Mouse (Mus musculus) forebrain, embryonic 12.5 days (tissue): Measurements from ENCODE around the gene Lhx4. TPM values are rescaled to one million over a fixed set of nuclear protein-coding genes. Genes with fewer than 3 reads are reported as not detected.
A peak's percentile ranks its signal among the peaks of the same experiment; 100 is the strongest.

Experiments used
- ATAC-seq: fragments of 200-750 bp; cut with Nextera tagmentation; 2 replicates; pipeline ENCODE4 v1.8.0; 2017; ENCODE audit warnings: moderate TSS enrichment; ENCODE audit not compliant: low FRiP score
- H3K27ac ChIP-seq: fragments of 300-500 bp; sonication (generic); 2 replicates; pipeline ENCODE4 v1.5.1; 2016; ENCODE audit warnings: mild to moderate bottlenecking
- H3K27me3 ChIP-seq: fragments of 300-500 bp; sonication (generic); 2 replicates; pipeline ENCODE4 v1.6.1; 2016; ENCODE audit warnings: mild to moderate bottlenecking
- H3K36me3 ChIP-seq: fragments of 300-500 bp; sonication (generic); replicated peaks from 2 replicates; pipeline ENCODE4 v1.6.1; 2016; ENCODE audit warnings: mild to moderate bottlenecking
- H3K4me1 ChIP-seq: fragments of 300-500 bp; sonication (generic); 2 replicates; pipeline ENCODE4 v1.6.1; 2016
- H3K4me2 ChIP-seq: fragments of 300-500 bp; sonication (generic); 2 replicates; pipeline ENCODE4 v1.6.1; 2016; ENCODE audit warnings: mild to moderate bottlenecking, moderate library complexity
- H3K4me3 ChIP-seq: fragments of 300-500 bp; sonication (generic); replicated peaks from 2 replicates; pipeline ENCODE4 v1.5.1; 2016; ENCODE audit warnings: mild to moderate bottlenecking
- H3K9ac ChIP-seq: fragments of 300-500 bp; sonication (generic); 2 replicates; pipeline ENCODE4 v1.6.1; 2016; ENCODE audit warnings: mild to moderate bottlenecking
- H3K9me3 ChIP-seq: fragments of 300-500 bp; sonication (generic); 2 replicates; pipeline ENCODE4 v1.6.1; 2016
- WGBS: fragments of 180-500 bp; shearing (Covaris S2); methylation state at CpG from one replicate; pipeline ENCODE4 v1.1.7; 2016; 5-methylcytosine and 5-hydroxymethylcytosine counted together
- polyA plus RNA-seq: library from polyadenylated mRNA; unstranded; fragments of >200 nt; fragmentation: Nextera tagmentation; extraction: Ambion mirVana; gene quantifications from 2 replicates; pipeline ENCODE4 v1.2.1, GENCODE M21; 2016

Gene Lhx4
- polyA plus RNA-seq, 1 experiment from 2014 or later, result 0.14 TPM

GRCm38 (mm10) chr1:155777641-155778625 is 26.4 kb upstream of the Lhx4 start:
- no peak overlapping the region for H3K9ac ChIP-seq
- no peak overlapping the region for H3K4me3 ChIP-seq
- peaks cover 4% of the 10 kb centered on the region; the same call in 1 of the 2 replicates for H3K9me3 ChIP-seq
- H3K27ac ChIP-seq, result no peak overlapping the region
- 50% methylated on average over 14 of the region's 14 CpGs for WGBS
- peaks cover 24% of the 10 kb centered on the region for H3K36me3 ChIP-seq
- H3K4me2 ChIP-seq, result no peak overlapping the region
- no peaks in the 10 kb centered on the region for H3K27me3 ChIP-seq
- H3K4me1 ChIP-seq, result peaks cover 3% of the 10 kb centered on the region; the same call in 1 of the 2 replicates
- ATAC-seq, result no peak

GRCm38 (mm10) chr1:155759167-155759566 is 7.7 kb upstream of the Lhx4 start:
- Histone ChIP-seq H3K36me3 (no peaks in the 10 kb centered on the region), H3K4me2 (no peak overlapping the region), H3K27me3 (peaks cover 12% of the 10 kb centered on the region; the same call in 1 of the 2 replicates), H3K9me3 (no peaks in the 10 kb centered on the region), H3K4me1 (no peaks in the 10 kb centered on the region; the same call in 1 of the 2 replicates), H3K27ac (no peak overlapping the region), H3K4me3 (no peak overlapping the region), H3K9ac (no peak overlapping the region)
- WGBS, result 70% methylated on average over 12 of the region's 12 CpGs
- ATAC-seq, result no peak

- no peak overlapping the region for H3K4me2 ChIP-seq
- H3K4me3 ChIP-seq, result no peak overlapping the region
- 89% methylated on average over 4 of the region's 4 CpGs for WGBS
- H3K4me1 ChIP-seq, result no peaks in the 10 kb centered on the region; the same call in 1 of the 2 replicates
- H3K9ac ChIP-seq, result no peak overlapping the region
- H3K9me3 ChIP-seq, result no peaks in the 10 kb centered on the region
- no peak for ATAC-seq
- H3K36me3 ChIP-seq, result no peaks in the 10 kb centered on the region
- no peak overlapping the region for H3K27ac ChIP-seq
- H3K27me3 ChIP-seq, result peaks cover 16% of the 10 kb centered on the region
Measured at GRCm38 (mm10) chr1:155758711-155759110, 7.2 kb upstream of the Lhx4 start.

- Histone ChIP-seq H3K27ac (no peak overlapping the region), H3K9ac (no peak overlapping the region), H3K4me1 (no peaks in the 10 kb centered on the region; the same call in 1 of the 2 replicates), H3K4me2 (no peak overlapping the region), H3K9me3 (no peaks in the 10 kb centered on the region), H3K27me3 (peaks cover 24% of the 10 kb centered on the region), H3K4me3 (no peak overlapping the region), H3K36me3 (no peaks in the 10 kb centered on the region)
- ATAC-seq, result no peak
- 86% methylated on average over 7 of the region's 7 CpGs for WGBS
Measured at GRCm38 (mm10) chr1:155757621-155758020, 6.1 kb upstream of the Lhx4 start.

- 74% methylated on average over 9 of the region's 9 CpGs for WGBS
- Histone ChIP-seq H3K9ac (no peak overlapping the region), H3K36me3 (no peaks in the 10 kb centered on the region), H3K9me3 (no peaks in the 10 kb centered on the region), H3K4me2 (no peak overlapping the region), H3K27ac (no peak overlapping the region), H3K27me3 (peaks cover 60% of the 10 kb centered on the region), H3K4me1 (peaks cover 6% of the 10 kb centered on the region), H3K4me3 (no peak overlapping the region)
- ATAC-seq, result no peak
Measured at GRCm38 (mm10) chr1:155753411-155753810, 1.9 kb upstream of the Lhx4 start.

- Histone ChIP-seq H3K9ac (no peak overlapping the region), H3K27ac (no peak overlapping the region), H3K4me2 (no peak overlapping the region), H3K4me3 (no peak overlapping the region), H3K9me3 (no peaks in the 10 kb centered on the region), H3K4me1 (peaks cover 6% of the 10 kb centered on the region), H3K27me3 (peaks cover 87% of the 10 kb centered on the region), H3K36me3 (no peaks in the 10 kb centered on the region)
- ATAC-seq, result peak; percentile 55; the same call in 1 of the 2 replicates
- WGBS, result 7% methylated on average over 11 of the region's 11 CpGs
Measured at GRCm38 (mm10) chr1:155750517-155751178, 836 bp downstream of the Lhx4 start.

GRCm38 (mm10) chr1:155747911-155748310 is 3.6 kb downstream of the Lhx4 start:
- H3K9me3 ChIP-seq, result no peaks in the 10 kb centered on the region
- no peak overlapping the region for H3K27ac ChIP-seq
- H3K9ac ChIP-seq, result no peak overlapping the region
- no peak for ATAC-seq
- WGBS, result 83% methylated on average over 5 of the region's 5 CpGs
- no peak overlapping the region for H3K4me2 ChIP-seq
- no peak overlapping the region for H3K4me3 ChIP-seq
- peaks cover 11% of the 10 kb centered on the region for H3K4me1 ChIP-seq
- no peaks in the 10 kb centered on the region for H3K36me3 ChIP-seq
- H3K27me3 ChIP-seq, result peaks cover 85% of the 10 kb centered on the region

GRCm38 (mm10) chr1:155747011-155747410 is 4.5 kb downstream of the Lhx4 start:
- no peak overlapping the region for H3K4me2 ChIP-seq

GRCm38 (mm10) chr1:155742411-155743363 is 8.8 kb downstream of the Lhx4 start:
- under 1% methylated on average over 76 of the region's 81 CpGs for WGBS
- Histone ChIP-seq H3K9ac (peak overlapping the region; percentile 50), H3K27ac (no peak overlapping the region), H3K4me3 (peak overlapping the region; percentile 55), H3K4me2 (peak overlapping the region; percentile 93), H3K36me3 (no peaks in the 10 kb centered on the region), H3K9me3 (no peaks in the 10 kb centered on the region), H3K27me3 (peaks cover 88% of the 10 kb centered on the region), H3K4me1 (peaks cover 28% of the 10 kb centered on the region)
- ATAC-seq, result peak; percentile 51

More at GRCm38 (mm10) chr1:155747011-155747410, 4.5 kb downstream of the Lhx4 start:
- WGBS, result 13% methylated on average over 8 of the region's 8 CpGs
- Histone ChIP-seq H3K36me3 (no peaks in the 10 kb centered on the region), H3K4me3 (no peak overlapping the region), H3K27me3 (peaks cover 87% of the 10 kb centered on the region), H3K27ac (no peak overlapping the region), H3K9ac (no peak overlapping the region), H3K4me1 (peaks cover 20% of the 10 kb centered on the region), H3K9me3 (no peaks in the 10 kb centered on the region)
- ATAC-seq, result no peak

GRCm38 (mm10) chr1:155741988-155742387 is 9.5 kb downstream of the Lhx4 start:
- peak overlapping the region; percentile 55 for H3K4me3 ChIP-seq
- H3K27me3 ChIP-seq, result peaks cover 88% of the 10 kb centered on the region
- H3K36me3 ChIP-seq, result no peaks in the 10 kb centered on the region
- peak overlapping the region; percentile 50 for H3K9ac ChIP-seq
- no peak overlapping the region for H3K27ac ChIP-seq
- peak overlapping the region; percentile 93 for H3K4me2 ChIP-seq
- no peaks in the 10 kb centered on the region for H3K9me3 ChIP-seq
- peaks cover 28% of the 10 kb centered on the region for H3K4me1 ChIP-seq
- WGBS, result 1% methylated on average over 26 of the region's 26 CpGs
- ATAC-seq, result peak; percentile 80

GRCm38 (mm10) chr1:155741378-155741945 is 10.0 kb downstream of the Lhx4 start:
- Histone ChIP-seq H3K9me3 (no peaks in the 10 kb centered on the region), H3K4me1 (peaks cover 29% of the 10 kb centered on the region), H3K4me3 (peak overlapping the region; percentile 55), H3K27me3 (peaks cover 88% of the 10 kb centered on the region), H3K4me2 (peak overlapping the region; percentile 93), H3K36me3 (no peaks in the 10 kb centered on the region), H3K27ac (no peak overlapping the region), H3K9ac (peak overlapping the region; percentile 50; the same call in 1 of the 2 replicates)
- ATAC-seq, result peak; percentile 12; the same call in 1 of the 2 replicates
- WGBS, result under 1% methylated on average over 34 of the region's 34 CpGs
